Mouse (Mus musculus) heart, adult 2 months (tissue): ENCODE measurements around the gene Myh7b.

Source experiments
- CTCF ChIP-seq: fragments of 200-600 bp; IDR thresholded peaks from 2 replicates; pipeline ENCODE4 v1.8.1; 2022; ENCODE audit warnings: antibody characterized with exemption, mild to moderate bottlenecking, moderate library complexity
- POLR2A ChIP-seq: fragments of 200-500 bp; IDR thresholded peaks from 2 replicates; pipeline ENCODE4 v1.6.1; 2011; ENCODE audit warnings: mild to moderate bottlenecking, low read depth, low read length, control low read depth; ENCODE audit not compliant: insufficient read depth

DNA sequence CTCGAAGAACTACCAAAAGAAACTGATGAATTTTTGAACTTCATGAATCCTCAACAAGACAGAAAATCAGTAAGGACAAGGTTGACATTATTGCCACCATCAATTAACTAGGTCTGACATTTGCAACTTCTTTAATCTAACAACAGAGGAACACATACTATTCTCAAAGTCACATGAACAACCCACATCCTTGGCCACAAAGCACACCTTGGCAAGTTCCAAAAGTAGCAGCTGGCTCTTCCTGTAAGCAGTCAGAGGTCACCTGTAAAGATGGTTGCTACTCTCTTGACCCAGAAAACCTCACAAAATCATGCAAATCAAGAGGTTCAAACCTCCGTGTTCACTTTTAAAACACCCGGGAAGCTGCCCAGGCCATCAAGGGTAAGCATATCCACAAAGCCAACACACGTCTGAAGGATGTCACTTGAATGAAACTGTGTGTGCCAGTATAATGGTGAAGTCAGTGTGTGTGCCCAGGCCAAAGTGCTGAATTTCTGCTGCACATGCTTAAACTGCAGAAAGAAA, 68.6 kb downstream of the Myh7b start:
- TF ChIP-seq POLR2A, result no peak
- no peak for TF ChIP-seq CTCF
